Mouse (Mus musculus) kidney, adult 2 months (tissue): ENCODE measurements around the gene Pdpk1.

Source experiments
- CTCF ChIP-seq: fragments of 200-500 bp; conservative IDR thresholded peaks from 2 replicates; pipeline ENCODE4 v1.5.1; 2011; ENCODE audit warnings: low read depth, mild to moderate bottlenecking, control low read depth, low read length, moderate library complexity, mixed read lengths; ENCODE audit not compliant: insufficient read depth, insufficient read length
- POLR2A ChIP-seq: fragments of 200-500 bp; IDR thresholded peaks from one replicate; pipeline ENCODE4 v1.6.1; 2011; ENCODE audit warnings: low read depth, low read length, control low read depth

DNA sequence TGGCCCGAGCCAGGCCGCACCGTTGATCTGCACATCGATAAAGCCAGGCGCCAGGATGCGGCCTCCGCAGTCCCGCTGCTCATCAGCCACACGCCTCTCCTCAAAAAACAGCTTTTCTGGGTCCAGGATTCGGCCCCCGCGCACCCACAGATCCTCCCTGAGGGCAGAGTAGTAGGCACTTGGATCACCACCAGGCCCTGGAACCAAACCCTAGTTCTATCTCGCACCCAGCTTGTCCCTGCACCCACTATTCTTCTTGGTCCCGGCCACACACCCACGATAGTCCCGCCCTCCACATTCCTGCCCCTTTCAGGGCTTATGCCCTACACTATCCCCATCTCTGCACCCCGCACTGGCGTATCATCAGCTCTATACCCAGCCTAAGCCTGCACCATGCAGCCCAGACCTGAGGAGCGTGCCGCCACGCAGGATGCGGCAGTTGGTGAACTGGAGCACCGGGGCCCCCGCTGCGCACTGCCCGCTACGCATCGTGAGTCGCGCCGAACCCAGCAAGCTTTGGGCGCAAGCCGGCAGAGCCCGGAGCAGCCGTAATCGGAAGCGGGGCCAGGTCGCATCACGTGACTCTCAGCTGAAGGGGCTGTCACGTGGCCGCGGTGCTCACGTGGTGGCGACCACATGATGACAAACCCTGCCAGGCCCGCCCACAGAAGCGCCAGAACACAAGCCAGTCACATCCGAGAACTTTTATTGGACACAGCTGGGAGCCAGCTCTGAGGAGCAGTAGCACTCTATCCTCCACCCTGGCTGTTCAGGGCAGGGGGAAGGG is 12.6 kb upstream of the Pdpk1 start, which contains the start of gene Amdhd2:
- no peak for TF ChIP-seq POLR2A
- no peak for TF ChIP-seq CTCF
